ENCODE assay signal across 34 mouse cellular contexts in genomic region chr12:108759266-108759665, GRCm38 (mm10). TPM values are rescaled to one million over a fixed set of nuclear protein-coding genes. Genes with fewer than 3 reads are reported as not detected.
"Had no signal": no experiment of that assay in that cellular context is flagged by ENCODE, and none has a peak within 500 bp of the region (broad histone marks: within the 10 kb centered on the region; RNA-seq: fewer than 3 reads in every experiment).

No protein-coding gene starts in this region.

- ATAC-seq: hindbrain, embryonic 16.5 days; hindbrain, postnatal 0 days; inflammation-experienced regulatory T-cells, adult 6 months; intestine, embryonic 15.5 days; intestine, embryonic 16.5 days; intestine, postnatal 0 days had no signal

- DNase-seq: heart, adult 2 months; heart, postnatal 10 days; heart, postnatal 36 days; heart, postnatal 4 days; kidney, adult 11 months; kidney, adult 18-20 months; kidney, adult 2 months; kidney, adult 8-10 months; kidney, adult 9 months; kidney, postnatal 14 days; kidney, postnatal 25 days; kidney, postnatal 36 days; kidney, postnatal 4 days; layer of hippocampus, adult 9-11 months; layer of hippocampus, postnatal 36 days had no signal

- H3K27me3 ChIP-seq: heart, embryonic 12.5 days; heart, embryonic 13.5 days; heart, embryonic 15.5 days; hindbrain, embryonic 12.5 days; hindbrain, embryonic 13.5 days; hindbrain, embryonic 15.5 days; intestine, embryonic 15.5 days; kidney, embryonic 15.5 days had no signal

- H3K9me3 ChIP-seq: heart, embryonic 12.5 days; heart, embryonic 13.5 days; heart, embryonic 15.5 days; hindbrain, embryonic 10.5 days; hindbrain, embryonic 12.5 days; hindbrain, embryonic 13.5 days; hindbrain, embryonic 15.5 days; intestine, embryonic 15.5 days; kidney, embryonic 15.5 days had no signal

- H3K4me2 ChIP-seq: heart, embryonic 11.5 days; heart, embryonic 12.5 days; heart, embryonic 13.5 days; heart, embryonic 15.5 days; hindbrain, embryonic 12.5 days; hindbrain, embryonic 13.5 days; hindbrain, embryonic 14.5 days; hindbrain, embryonic 15.5 days; intestine, embryonic 15.5 days; kidney, embryonic 15.5 days had no signal

- H3K36me3 ChIP-seq: heart, embryonic 12.5 days; heart, embryonic 13.5 days; heart, embryonic 15.5 days; hindbrain, embryonic 10.5 days; hindbrain, embryonic 12.5 days; hindbrain, embryonic 13.5 days; hindbrain, embryonic 15.5 days; intestine, embryonic 15.5 days; kidney, embryonic 15.5 days had no signal

- H3K9ac ChIP-seq: heart, embryonic 12.5 days; heart, embryonic 13.5 days; heart, embryonic 15.5 days; hindbrain, embryonic 12.5 days; hindbrain, embryonic 13.5 days; hindbrain, embryonic 14.5 days; hindbrain, embryonic 15.5 days; intestine, embryonic 15.5 days; kidney, embryonic 15.5 days had no signal

- H3K4me3 ChIP-seq: heart, adult 2 months; heart, embryonic 12.5 days; heart, embryonic 13.5 days; heart, embryonic 15.5 days; hindbrain, embryonic 10.5 days; hindbrain, embryonic 12.5 days; hindbrain, embryonic 13.5 days; hindbrain, embryonic 15.5 days; intestine, embryonic 15.5 days; kidney, embryonic 15.5 days; layer of hippocampus, adult 2 months had no signal

- H3K27ac ChIP-seq: heart, adult 2 months; heart, embryonic 13.5 days; heart, embryonic 15.5 days; hindbrain, embryonic 10.5 days; hindbrain, embryonic 12.5 days; hindbrain, embryonic 13.5 days; hindbrain, embryonic 14.5 days; hindbrain, embryonic 15.5 days; hindbrain, postnatal 0 days; intestine, embryonic 15.5 days; kidney, embryonic 15.5 days; kidney, postnatal 0 days; layer of hippocampus, adult 2 months had no signal

RNA-seq across cellular contexts. Expression of gene Degs2, which starts 57.2 kb away (rescaled TPM):
- total RNA-seq: heart, postnatal 4 days; hematopoietic stem cell, adult 5-6 weeks had no signal
